Mouse (Mus musculus) kidney, embryonic 14.5 days (tissue): ENCODE measurements around the gene D830030K20Rik. TPM values are rescaled to one million over a fixed set of nuclear protein-coding genes. Genes with fewer than 3 reads are reported as not detected.
"Not testable (repeated sequence)": the region's sequence is repeated elsewhere in the genome, so short reads cannot be mapped to it uniquely, and the experiment has no call there.

Experiments
- ATAC-seq: fragments of 200-750 bp; cut with Nextera tagmentation; 2 replicates; pipeline ENCODE4 v1.8.0; 2017; ENCODE audit warnings: moderate number of reproducible peaks, mild to moderate bottlenecking, moderate TSS enrichment, moderate library complexity; ENCODE audit not compliant: low FRiP score, low TSS enrichment
- H3K27ac ChIP-seq: fragments of 300-500 bp; sonication (generic); 2 replicates; pipeline ENCODE4 v1.5.1; 2014; ENCODE audit warnings: low read depth, mild to moderate bottlenecking, low read length, moderate library complexity, mixed read lengths
- H3K27me3 ChIP-seq: fragments of 300-500 bp; sonication (generic); 2 replicates; pipeline ENCODE4 v1.6.1; 2014; ENCODE audit warnings: mild to moderate bottlenecking, low read length; ENCODE audit not compliant: control insufficient read depth, insufficient read depth
- H3K36me3 ChIP-seq: fragments of 300-500 bp; sonication (generic); 2 replicates; pipeline ENCODE4 v1.6.1; 2014; ENCODE audit warnings: low read length, mixed read lengths; ENCODE audit not compliant: control insufficient read depth, insufficient read depth
- H3K4me1 ChIP-seq: fragments of 300-500 bp; sonication (generic); 2 replicates; pipeline ENCODE4 v1.6.1; 2014; ENCODE audit warnings: low read length, mixed read lengths; ENCODE audit not compliant: control insufficient read depth, insufficient read depth
- H3K4me2 ChIP-seq: fragments of 300-500 bp; sonication (generic); replicated peaks from 2 replicates; pipeline ENCODE4 v1.6.1; 2014; ENCODE audit warnings: low read depth, mild to moderate bottlenecking, low read length
- H3K4me3 ChIP-seq: fragments of 300-500 bp; sonication (generic); 2 replicates; pipeline ENCODE4 v1.5.1; 2014; ENCODE audit warnings: mild to moderate bottlenecking, low read length
- H3K9ac ChIP-seq: fragments of 300-500 bp; sonication (generic); 2 replicates; pipeline ENCODE4 v1.6.1; 2014; ENCODE audit warnings: low read depth, mild to moderate bottlenecking, low read length, moderate library complexity
- H3K9me3 ChIP-seq: fragments of 300-500 bp; sonication (generic); 2 replicates; pipeline ENCODE4 v1.6.1; 2016; ENCODE audit warnings: low read length; ENCODE audit not compliant: control insufficient read depth
- WGBS: fragments of 180-500 bp; shearing (Covaris S2); extraction: QIAGEN DNeasy Blood & Tissue Kit; methylation state at CpG from one replicate; pipeline ENCODE4 v1.1.7; 2014; 5-methylcytosine and 5-hydroxymethylcytosine counted together
- polyA plus RNA-seq: library from polyadenylated mRNA; unstranded; fragments of >200 nt; fragmentation: Nextera tagmentation; extraction: Ambion mirVana; gene quantifications from 2 replicates; pipeline ENCODE4 v1.2.1, GENCODE M21; 2014

D830030K20Rik gene
- 4.8 and 5.4 TPM in 2 replicates for polyA plus RNA-seq

DNA sequence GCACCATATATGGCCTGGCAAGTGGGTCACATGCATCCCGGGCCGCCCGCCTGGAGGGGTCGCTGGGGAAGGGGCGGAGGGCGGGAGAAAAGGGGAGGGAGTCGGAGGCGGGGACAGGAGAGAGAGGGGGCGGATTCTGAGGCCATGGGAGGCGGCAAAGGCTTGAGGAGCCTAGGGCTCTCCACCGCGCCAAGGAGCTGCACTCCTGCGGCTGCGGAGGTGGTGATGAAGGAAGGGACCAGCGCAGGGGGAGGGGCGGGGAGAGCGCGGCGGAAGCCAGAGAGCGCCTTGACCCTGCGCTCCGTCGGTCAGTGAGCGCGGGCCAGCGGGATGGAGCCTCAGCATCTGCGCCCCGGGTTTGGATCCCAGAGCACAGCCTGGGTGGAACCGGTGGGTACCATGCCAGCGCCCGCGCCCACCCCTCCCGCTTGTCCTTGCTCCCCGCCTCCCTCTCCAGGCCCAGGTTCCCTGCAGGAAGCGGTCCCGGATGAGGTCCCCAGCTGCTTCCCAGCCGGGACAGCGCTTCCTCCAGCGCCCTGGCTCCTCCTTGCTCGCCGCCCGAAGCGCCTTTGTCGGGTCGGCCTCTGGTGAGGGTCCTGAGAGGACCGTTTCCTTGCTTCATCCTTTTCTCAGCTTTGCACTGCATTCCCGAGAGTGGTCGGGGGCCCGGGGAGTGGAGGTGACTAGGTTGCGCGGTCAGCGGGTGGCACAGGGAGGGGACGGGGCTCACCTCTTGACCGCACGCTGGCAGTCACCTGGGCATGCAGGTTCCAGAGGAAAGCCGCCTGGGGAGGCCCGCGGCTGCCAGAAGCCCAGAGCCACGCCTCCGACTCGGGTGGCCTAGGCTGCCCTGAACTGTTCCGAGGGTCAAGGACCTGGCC is at the start of gene D830030K20Rik:
Gene D830030K20Rik, plus strand, starts transcription at position 217 of the 881 bp plus-strand sequence.
- not testable (repeated sequence) for H3K27ac ChIP-seq, H3K4me1 ChIP-seq, H3K27me3 ChIP-seq, H3K36me3 ChIP-seq, H3K9me3 ChIP-seq, ATAC-seq
- 0% methylated on average over 11 of the region's 62 CpGs for WGBS
- H3K4me3 ChIP-seq: peak within 1 kb of the TSS; percentile 38
- H3K9ac ChIP-seq: peak within 1 kb of the TSS; percentile 31; the same call in 1 of the 2 replicates
- H3K4me2 ChIP-seq: peak within 1 kb of the TSS; percentile 52

DNA sequence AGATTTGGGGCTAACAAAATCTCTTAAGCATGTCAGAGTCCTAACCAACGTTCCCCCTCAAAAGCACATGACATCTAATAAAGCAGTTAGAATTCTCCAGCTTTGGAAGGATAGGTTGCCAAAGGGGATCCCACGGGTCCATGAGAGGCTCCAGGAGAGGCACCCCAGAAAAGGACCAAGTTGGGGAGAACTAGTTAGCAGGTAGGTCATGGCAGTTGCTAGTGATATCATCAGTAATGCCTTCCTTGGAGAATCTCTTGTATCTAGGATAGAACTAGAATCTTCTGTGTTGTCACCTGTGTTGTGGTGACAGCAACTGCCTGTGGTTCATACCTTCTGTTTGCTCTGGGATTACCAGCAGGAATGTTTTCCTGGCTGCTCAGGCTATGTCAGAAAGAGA is 20.3 kb upstream of the D830030K20Rik start, which contains the start of gene Gm5795:
Gene Gm5795, plus strand, starts transcription at position 301 of the 400 bp plus-strand sequence.
- H3K4me2 ChIP-seq, H3K27me3 ChIP-seq, H3K27ac ChIP-seq, H3K4me3 ChIP-seq, H3K9me3 ChIP-seq, H3K9ac ChIP-seq, ATAC-seq, H3K4me1 ChIP-seq, H3K36me3 ChIP-seq: not testable (repeated sequence)
- no CpG with 5 or more reads among the region's 2 CpGs for WGBS

- H3K9me3 ChIP-seq, H3K4me3 ChIP-seq, H3K27me3 ChIP-seq, H3K9ac ChIP-seq, H3K4me2 ChIP-seq, ATAC-seq, H3K36me3 ChIP-seq, H3K27ac ChIP-seq, H3K4me1 ChIP-seq: not testable (repeated sequence)
- 10% methylated on average over 9 of the region's 11 CpGs for WGBS
Observed at GRCm38 (mm10) chr14:3209367-3209766, 1.1 kb downstream of the D830030K20Rik start.

DNA sequence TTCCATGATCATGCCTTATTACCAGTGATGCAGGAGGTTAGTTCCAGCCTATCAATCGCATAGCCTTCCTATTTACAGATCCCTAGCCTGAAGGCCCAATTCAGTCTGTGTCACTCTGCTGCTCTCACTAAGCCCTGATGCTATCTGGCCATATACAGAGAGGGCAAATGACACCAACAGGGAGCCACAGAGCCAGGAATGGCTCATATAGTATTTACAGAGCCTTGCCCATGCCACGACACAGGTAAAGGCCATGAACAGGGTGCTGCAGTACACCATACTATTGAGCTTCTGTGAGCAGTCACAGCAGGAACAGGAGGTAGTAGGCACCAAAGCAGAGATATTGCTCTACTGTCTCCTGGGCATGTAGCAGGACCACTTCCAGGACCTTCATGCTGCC is 54.2 kb downstream of the D830030K20Rik start:
- not testable (repeated sequence) for ATAC-seq, H3K27me3 ChIP-seq, H3K9ac ChIP-seq, H3K4me3 ChIP-seq, H3K9me3 ChIP-seq, H3K36me3 ChIP-seq, H3K27ac ChIP-seq, H3K4me1 ChIP-seq, H3K4me2 ChIP-seq
- 84% methylated on average over 2 of the region's 2 CpGs for WGBS

Other genes with a start within 250 kb of the D830030K20Rik start
- gene Gm2888, start 178.5 kb upstream of the D830030K20Rik start, polyA plus RNA-seq: not detected in 2 replicates
- 1.9 and 2.5 TPM in 2 replicates for gene Gm2897, start 159.2 kb upstream of the D830030K20Rik start, polyA plus RNA-seq
- gene Gm10340, start 74.5 kb upstream of the D830030K20Rik start, polyA plus RNA-seq: not detected in 2 replicates
- gene Gm5795, start 20.2 kb upstream of the D830030K20Rik start, polyA plus RNA-seq: not detected in 2 replicates
- gene Gm2956, start 124.1 kb downstream of the D830030K20Rik start, polyA plus RNA-seq: not detected in 2 replicates
- not detected in 2 replicates for gene Gm10413, start 186.6 kb downstream of the D830030K20Rik start, polyA plus RNA-seq
- gene Gm10409, start 204.1 kb downstream of the D830030K20Rik start, polyA plus RNA-seq: 0.70 and 0.84 TPM in 2 replicates
- gene Gm3005, start 219.6 kb downstream of the D830030K20Rik start, polyA plus RNA-seq: 0.71 and 0.85 TPM in 2 replicates
- gene Gm10408, start 240.9 kb downstream of the D830030K20Rik start, polyA plus RNA-seq: not detected in 2 replicates